Mouse (Mus musculus) liver, embryonic 13.5 days (tissue): ENCODE data around the gene Hist4h4. TPM values are rescaled to one million over a fixed set of nuclear protein-coding genes. Genes with fewer than 3 reads are reported as not detected.

Source experiments
- ATAC-seq: fragments of 200-750 bp; cut with Nextera tagmentation; 2 replicates; pipeline ENCODE4 v1.8.0; 2017; ENCODE audit warnings: low read depth, mild to moderate bottlenecking, moderate number of reproducible peaks, moderate library complexity
- DNase-seq: peaks from one replicate; pipeline ENCODE4 v3.0.0; 2022
- H3K27ac ChIP-seq: fragments of 300-500 bp; sonication (generic); 2 replicates; pipeline ENCODE4 v1.5.1; 2015; ENCODE audit warnings: moderate library complexity, mild to moderate bottlenecking, inconsistent platforms
- H3K27me3 ChIP-seq: fragments of 300-500 bp; sonication (generic); 2 replicates; pipeline ENCODE4 v1.6.1; 2015; ENCODE audit warnings: mild to moderate bottlenecking, inconsistent platforms
- H3K36me3 ChIP-seq: fragments of 300-500 bp; sonication (generic); 2 replicates; pipeline ENCODE4 v1.6.1; 2015; ENCODE audit warnings: mild to moderate bottlenecking, inconsistent platforms
- H3K4me1 ChIP-seq: fragments of 300-500 bp; sonication (generic); replicated peaks from 2 replicates; pipeline ENCODE4 v1.6.1; 2015; ENCODE audit warnings: inconsistent platforms
- H3K4me2 ChIP-seq: fragments of 300-500 bp; sonication (generic); 2 replicates; pipeline ENCODE4 v1.6.1; 2015; ENCODE audit warnings: inconsistent platforms, mild to moderate bottlenecking, moderate library complexity
- H3K4me3 ChIP-seq: fragments of 300-500 bp; sonication (generic); replicated peaks from 2 replicates; pipeline ENCODE4 v1.5.1; 2015; ENCODE audit warnings: mild to moderate bottlenecking, inconsistent platforms
- H3K9ac ChIP-seq: fragments of 300-500 bp; sonication (generic); 2 replicates; pipeline ENCODE4 v1.6.1; 2015; ENCODE audit warnings: mild to moderate bottlenecking, inconsistent platforms
- H3K9me3 ChIP-seq: fragments of 300-500 bp; sonication (generic); replicated peaks from 2 replicates; pipeline ENCODE4 v1.6.1; 2016; ENCODE audit warnings: inconsistent platforms
- WGBS: fragments of 180-500 bp; shearing (Covaris S2); methylation state at CpG from one replicate; pipeline ENCODE4 v1.1.7; 2015; ENCODE audit not compliant: insufficient replicate concordance; 5-methylcytosine and 5-hydroxymethylcytosine counted together
- microRNA-seq: library from miRNA; unstranded; fragments of <30 nt; microRNA quantifications from one replicate; pipeline ENCODE4, GENCODE M21; 2016
- polyA plus RNA-seq: library from polyadenylated mRNA; unstranded; fragments of >200 nt; fragmentation: Nextera tagmentation; extraction: Ambion mirVana; gene quantifications from 2 replicates; pipeline ENCODE4 v1.2.1, GENCODE M21; 2015

Gene Hist4h4
- polyA plus RNA-seq, 1 experiment from 2014 or later, result 1.5 TPM

DNA sequence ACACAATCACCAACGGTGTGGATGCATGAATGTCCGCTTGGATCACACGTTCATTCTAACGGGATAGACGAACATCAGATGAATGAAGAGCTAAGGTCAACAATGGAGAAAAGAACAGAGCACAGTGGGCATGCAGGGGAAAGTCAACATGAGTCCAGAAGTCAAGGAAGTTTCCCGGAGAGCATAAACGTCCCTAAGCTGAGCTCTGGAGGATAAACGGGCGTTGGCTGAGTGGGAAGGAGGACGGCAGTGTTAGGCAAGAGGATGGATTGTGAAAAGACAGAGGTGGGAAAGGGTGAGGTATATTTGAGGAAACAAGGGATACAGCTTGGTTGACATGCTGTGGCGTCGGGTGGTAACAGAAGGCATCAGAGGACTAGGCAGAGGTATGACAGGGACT is 22.1 kb downstream of the Hist4h4 start:
- no peak overlapping the region for H3K4me3 ChIP-seq
- H3K27me3 ChIP-seq, result no peaks in the 10 kb centered on the region
- H3K36me3 ChIP-seq, result no peaks in the 10 kb centered on the region
- no peak overlapping the region for H3K27ac ChIP-seq
- no peaks in the 10 kb centered on the region for H3K9me3 ChIP-seq
- ATAC-seq (no peak), DNase-seq (no peak)
- H3K4me1 ChIP-seq, result no peaks in the 10 kb centered on the region
- H3K9ac ChIP-seq, result no peak overlapping the region
- WGBS, result 73% methylated on average over 12 of the region's 12 CpGs
- H3K4me2 ChIP-seq, result no peak overlapping the region

DNA sequence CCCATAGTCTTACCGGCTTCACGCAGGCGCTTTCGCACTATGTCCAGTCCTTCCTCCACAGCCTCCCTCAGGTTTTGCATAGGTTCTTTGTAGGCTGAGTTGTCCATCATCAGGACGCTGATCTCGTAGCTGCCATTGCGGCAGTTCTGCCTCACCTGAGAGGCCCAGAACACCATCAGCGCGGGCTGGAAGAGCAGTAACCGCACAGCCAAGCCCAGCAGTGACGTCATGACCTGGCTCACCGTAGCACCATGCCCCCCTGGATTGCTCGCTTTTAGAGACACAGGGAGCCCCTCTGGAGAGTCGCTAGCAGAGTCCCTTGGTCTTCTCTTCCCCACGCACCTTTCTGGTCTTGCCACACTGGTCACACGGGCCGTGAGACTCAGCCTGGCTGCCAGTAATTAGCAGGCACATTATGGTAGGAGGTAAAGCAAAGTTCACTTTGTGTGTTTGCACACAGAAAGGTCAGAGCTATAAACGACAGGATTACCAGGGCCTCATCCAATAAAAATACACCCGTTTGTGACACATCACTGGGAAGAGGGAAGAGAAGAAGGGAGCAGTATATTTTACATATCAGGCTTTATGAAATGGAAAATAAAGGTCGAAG is 22.7 kb downstream of the Hist4h4 start, which contains the start of gene Gucy2c:
Gucy2c (minus strand) TSS at position 389 of the 610 bp plus-strand sequence.
- no peak for ATAC-seq
- H3K4me2 ChIP-seq, result no peak within 1 kb of the TSS

DNA sequence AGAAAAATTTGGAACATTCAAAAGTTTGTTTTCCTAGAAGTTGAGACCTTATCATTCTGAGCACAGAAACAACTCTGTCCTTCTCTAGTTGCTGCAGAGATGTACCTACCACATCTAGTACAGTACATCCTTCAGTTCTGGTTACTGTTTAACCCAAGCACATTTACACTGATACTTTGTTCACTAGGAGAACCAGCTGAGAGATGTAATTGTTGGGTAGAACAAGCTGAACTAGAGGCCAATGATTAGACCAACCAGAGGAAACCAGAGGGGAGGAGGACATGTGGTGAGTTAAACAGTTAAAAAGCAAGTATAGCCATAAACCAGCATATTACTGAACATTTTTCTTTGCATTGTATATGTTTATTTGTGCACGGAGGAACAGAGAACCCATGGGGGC is 27.8 kb downstream of the Hist4h4 start:
- no peak for ATAC-seq
- H3K9ac ChIP-seq, result no peak overlapping the region
- H3K4me1 ChIP-seq, result no peaks in the 10 kb centered on the region
- no peaks in the 10 kb centered on the region for H3K27me3 ChIP-seq
- H3K4me3 ChIP-seq, result no peak overlapping the region
- H3K36me3 ChIP-seq, result no peaks in the 10 kb centered on the region
- no peak overlapping the region for H3K4me2 ChIP-seq
- no peak overlapping the region for H3K27ac ChIP-seq
- no peaks in the 10 kb centered on the region for H3K9me3 ChIP-seq
- DNase-seq, result no peak
- 82% methylated on average over 1 of the region's 1 CpGs for WGBS

More for the DNA sequence above, 22.7 kb downstream of the Hist4h4 start, which contains the start of gene Gucy2c:
- no peak for DNase-seq
- no peaks in the 10 kb centered on the region for H3K36me3 ChIP-seq
- no peaks in the 10 kb centered on the region for H3K9me3 ChIP-seq
- no peak within 1 kb of the TSS for H3K27ac ChIP-seq
- no peak within 1 kb of the TSS for H3K9ac ChIP-seq
- WGBS, result 71% methylated on average over 20 of the region's 20 CpGs
- H3K4me3 ChIP-seq, result no peak within 1 kb of the TSS
- H3K27me3 ChIP-seq, result no peaks in the 10 kb centered on the region
- H3K4me1 ChIP-seq, result no peaks in the 10 kb centered on the region

DNA sequence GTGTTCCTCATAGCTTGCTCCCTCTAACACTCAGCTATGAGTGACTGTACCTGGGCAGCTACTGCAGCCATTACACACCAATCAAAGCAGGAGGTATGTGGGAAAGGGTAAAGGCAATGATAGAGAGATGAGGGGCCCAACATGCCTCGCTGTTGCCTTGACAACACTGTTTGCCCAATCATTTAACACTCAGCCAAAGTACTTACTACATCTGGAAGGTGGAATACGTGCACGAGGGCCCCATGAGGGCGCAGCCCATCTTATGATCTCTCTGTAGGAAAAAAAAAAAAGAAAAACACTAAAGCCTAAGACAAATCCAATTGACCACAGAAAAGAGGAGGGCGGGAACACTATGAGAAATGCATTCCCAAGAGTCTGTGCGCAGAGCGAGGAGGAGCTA is 34.4 kb downstream of the Hist4h4 start:
- Histone ChIP-seq H3K4me1 (no peaks in the 10 kb centered on the region), H3K9ac (no peak overlapping the region), H3K27ac (no peak overlapping the region), H3K4me2 (no peak overlapping the region), H3K36me3 (no peaks in the 10 kb centered on the region), H3K27me3 (no peaks in the 10 kb centered on the region), H3K9me3 (no peaks in the 10 kb centered on the region), H3K4me3 (no peak overlapping the region)
- ATAC-seq, result no peak
- 69% methylated on average over 7 of the region's 7 CpGs for WGBS
- DNase-seq, result no peak

DNA sequence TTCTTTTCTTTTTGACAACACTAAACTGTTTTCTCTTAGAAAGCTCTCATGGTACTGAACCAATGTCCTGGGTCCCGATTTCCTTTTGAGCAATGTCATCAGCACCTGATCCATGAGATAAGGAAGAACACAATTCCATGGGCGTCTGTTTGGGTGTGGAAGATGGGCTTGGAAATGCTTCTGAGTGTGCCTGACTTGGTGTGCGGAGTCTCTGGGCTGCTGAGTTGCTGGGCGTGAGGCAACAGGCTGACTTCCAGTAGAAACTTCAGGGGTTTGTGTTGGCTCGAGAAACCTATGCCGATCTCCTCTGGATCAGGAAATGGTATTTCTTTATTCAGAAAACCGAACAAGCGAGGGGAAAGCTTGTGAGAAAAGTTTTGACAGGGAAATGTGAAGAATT is 35.1 kb downstream of the Hist4h4 start:
- Histone ChIP-seq H3K9me3 (no peaks in the 10 kb centered on the region), H3K27ac (no peak overlapping the region), H3K27me3 (no peaks in the 10 kb centered on the region), H3K9ac (no peak overlapping the region), H3K4me1 (no peaks in the 10 kb centered on the region), H3K36me3 (no peaks in the 10 kb centered on the region), H3K4me2 (no peak overlapping the region), H3K4me3 (no peak overlapping the region)
- DNase-seq, result no peak
- WGBS, result 58% methylated on average over 8 of the region's 8 CpGs
- no peak for ATAC-seq

DNA sequence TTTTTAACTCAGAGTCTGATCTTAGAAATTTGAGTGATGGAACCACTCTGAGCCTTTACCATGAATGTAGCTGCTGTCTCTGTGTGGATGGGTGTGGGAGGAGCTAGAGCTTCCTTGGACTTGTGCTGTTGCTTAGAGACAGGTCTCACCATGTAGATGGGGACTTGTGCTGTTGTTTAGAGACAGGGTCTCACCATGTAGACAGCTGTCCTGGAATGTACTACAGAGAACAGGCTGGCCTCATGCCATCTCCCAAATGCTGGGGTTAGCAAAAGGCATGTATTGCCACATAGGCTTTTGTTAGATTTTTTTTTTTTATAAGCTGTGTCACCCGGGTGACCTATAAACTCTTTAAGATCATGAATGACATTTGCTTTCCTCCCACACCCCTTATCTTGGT is 40.3 kb downstream of the Hist4h4 start:
- Histone ChIP-seq H3K27me3 (no peaks in the 10 kb centered on the region), H3K4me3 (no peak overlapping the region), H3K9ac (no peak overlapping the region), H3K4me2 (no peak overlapping the region), H3K4me1 (no peaks in the 10 kb centered on the region), H3K9me3 (no peaks in the 10 kb centered on the region), H3K36me3 (no peaks in the 10 kb centered on the region), H3K27ac (no peak overlapping the region)
- ATAC-seq (no peak), DNase-seq (no peak)
- WGBS, result 33% methylated on average over 1 of the region's 1 CpGs

Small RNAs within 50 kb of the gene (microRNA-seq; reads per million reads assigned to microRNA genes)
- not detected for gene Gm44364

Other genes with a start within 250 kb of the Hist4h4 start
- 4.6 and 4.8 TPM in 2 replicates for gene Plbd1, start 142.5 kb downstream of the Hist4h4 start, polyA plus RNA-seq
- gene Gucy2c, start 22.6 kb downstream of the Hist4h4 start, polyA plus RNA-seq, result 0.08 and 0.15 TPM in 2 replicates
- gene H2afj, start 3.8 kb upstream of the Hist4h4 start, polyA plus RNA-seq, result 167 and 177 TPM in 2 replicates
- 1.2 and 2.4 TPM in 2 replicates for gene BC049715, start 23.2 kb upstream of the Hist4h4 start, polyA plus RNA-seq
- 62.5 and 80.2 TPM in 2 replicates for gene Wbp11, start 23.8 kb upstream of the Hist4h4 start, polyA plus RNA-seq
- gene Smco3, start 31.0 kb upstream of the Hist4h4 start, polyA plus RNA-seq, result not detected in 2 replicates
- 28.8 and 32.7 TPM in 2 replicates for gene Art4, start 53.3 kb upstream of the Hist4h4 start, polyA plus RNA-seq
- gene Mgp, start 71.4 kb upstream of the Hist4h4 start, polyA plus RNA-seq, result 6.5 and 7.3 TPM in 2 replicates
- gene Erp27, start 117.8 kb upstream of the Hist4h4 start, polyA plus RNA-seq, result 0.12 and 0.20 TPM in 2 replicates
- gene Pde6h, start 119.4 kb upstream of the Hist4h4 start, polyA plus RNA-seq, result not detected in 2 replicates
- 107 and 116 TPM in 2 replicates for gene Arhgdib, start 137.5 kb upstream of the Hist4h4 start, polyA plus RNA-seq